Mouse (Mus musculus) adrenal gland, postnatal 36 days (tissue): ENCODE data around the gene Cbl. TPM values are rescaled to one million over a fixed set of nuclear protein-coding genes. Genes with fewer than 3 reads are reported as not detected.

Source experiments
- DNase-seq, 2 experiments: peaks; one replicate each; pipeline ENCODE4 v3.0.0; 2021; ENCODE audit warnings: mixed read lengths in 1 of 2
- long read RNA-seq, 2 experiments: library from polyadenylated mRNA; stranded (forward); transcript quantifications; one replicate each; pipeline ENCODE4 v2.0.0; 2021; ENCODE audit warnings: borderline sequencing depth in 2 of 2
- total RNA-seq, 2 experiments: library from RNA; stranded (reverse); gene quantifications; 2 replicates each; pipeline ENCODE4 v1.2.3; 2021

Gene Cbl
- total RNA-seq, result 10 to 100 TPM; 28.9 to 40.5 TPM
- long read RNA-seq, experiment 1, full-length matches to known transcripts, result 1 of 2 reads
- long read RNA-seq, experiment 1, partial matches to known transcripts, result 0 of 2 reads
- long read RNA-seq, experiment 1, other reads (novel, unspliced or antisense), result 1 of 2 reads
- long read RNA-seq, experiment 2, full-length matches to known transcripts, result 1 of 2 reads
- long read RNA-seq, experiment 2, partial matches to known transcripts, result 0 of 2 reads
- long read RNA-seq, experiment 2, other reads (novel, unspliced or antisense), result 1 of 2 reads

DNA sequence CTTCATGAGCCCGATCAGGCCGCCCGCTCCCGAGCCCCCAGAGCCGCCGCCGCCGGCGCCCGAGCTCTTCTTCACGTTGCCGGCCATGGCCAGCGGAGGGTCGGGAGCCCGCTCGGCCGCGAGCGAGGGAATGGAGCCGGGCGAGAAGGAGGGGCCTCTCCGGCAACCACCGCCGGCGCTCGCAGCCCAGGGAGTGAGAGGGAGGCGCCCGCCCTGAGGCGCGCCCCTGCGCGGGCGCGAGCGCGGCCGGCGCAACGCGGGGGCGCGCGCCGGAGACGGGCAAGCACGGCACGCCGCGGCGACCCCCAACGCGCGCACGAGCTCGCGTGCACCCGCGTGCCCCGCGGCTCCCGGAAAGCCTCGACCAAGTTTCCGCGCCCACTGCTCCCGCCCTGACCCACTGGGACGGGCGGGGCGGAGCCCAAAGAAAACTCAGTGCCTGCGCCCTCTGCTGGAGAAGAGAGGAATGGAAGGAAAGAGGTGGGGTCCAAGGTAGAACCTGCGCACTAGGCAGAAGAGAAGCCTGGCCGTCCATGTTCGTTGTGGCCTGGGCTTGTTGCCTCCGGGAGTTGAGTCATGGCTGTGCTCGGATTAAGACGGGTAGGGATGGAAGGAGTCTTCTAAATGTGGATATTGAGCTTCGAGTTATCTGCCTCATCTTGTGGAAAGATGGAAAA, at the start of gene Cbl:
Gene Cbl (minus strand): TSS at position 248 of the 677 bp plus-strand sequence.
- DNase-seq, result peak; percentile 98

GRCm38 (mm10) chr9:44283183-44283582, 49.3 kb upstream of the Cbl start:
- DNase-seq, result peak; percentile 71 to 81

DNA sequence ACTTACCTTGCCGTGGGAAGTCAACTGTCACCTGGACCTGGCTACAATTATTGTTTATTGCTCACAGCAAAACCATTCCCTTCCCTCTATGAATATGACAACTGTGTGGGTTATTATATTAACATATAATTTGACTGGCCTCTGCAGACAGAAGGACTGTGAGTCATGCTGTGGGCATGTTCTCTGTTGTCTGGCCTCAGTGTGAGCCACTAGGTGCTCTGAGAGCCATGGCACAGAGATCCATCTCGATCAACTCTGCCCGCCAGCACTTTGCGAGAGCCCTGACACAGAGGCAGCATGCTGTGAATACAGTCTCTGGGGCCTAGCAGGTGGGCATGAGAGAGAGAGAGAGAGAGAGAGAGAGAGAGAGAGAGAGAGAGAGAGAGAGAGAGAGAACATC, 36.1 kb upstream of the Cbl start:
- peak; percentile 42 to 47 for DNase-seq

DNA sequence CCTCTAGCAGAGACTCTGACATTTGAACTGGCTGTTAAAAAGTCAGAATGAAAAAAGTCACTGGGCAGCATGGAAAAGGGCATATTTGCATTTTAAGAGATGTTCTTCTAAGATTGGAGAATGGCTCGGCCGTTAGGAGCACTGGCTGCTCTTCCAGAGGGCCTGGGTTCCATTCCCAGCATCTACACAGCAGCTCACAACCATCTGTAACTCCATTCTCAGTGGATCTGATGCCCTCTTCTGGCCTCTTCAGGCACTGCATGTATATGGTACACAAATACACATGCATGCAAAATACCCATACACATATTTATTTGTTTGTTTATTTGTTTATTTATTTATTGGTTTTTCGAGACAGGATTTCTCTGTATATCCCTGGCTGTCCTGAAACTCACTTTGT, 35.2 kb upstream of the Cbl start:
- peak in 1 of 2 experiments; percentile 29 for DNase-seq

DNA sequence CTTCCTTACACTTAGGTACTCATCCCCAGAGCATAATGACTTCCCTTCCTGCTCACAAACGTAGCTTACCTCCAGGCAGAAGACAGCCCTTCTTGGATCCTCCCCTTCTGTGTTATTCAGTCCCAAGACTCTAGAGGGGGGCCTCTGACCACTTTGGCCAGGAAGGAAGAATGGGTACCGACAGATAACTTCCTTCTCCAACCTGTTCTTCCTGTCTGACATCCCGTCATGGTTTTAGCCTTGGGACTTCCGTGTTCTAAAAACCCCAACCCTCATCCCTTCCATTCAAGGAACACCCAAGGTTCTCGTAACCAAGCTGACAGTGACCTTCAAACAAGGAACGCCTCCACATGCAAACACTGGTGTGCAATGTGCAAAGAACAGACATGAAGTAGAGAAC, 34.6 kb upstream of the Cbl start, which contains the start of gene Nlrx1:
Gene Nlrx1 (minus strand): TSS at position 168 of the 400 bp plus-strand sequence.
- DNase-seq, result peak in 1 of 2 experiments; percentile 15

- peak; percentile 94 to 97 for DNase-seq
Observed at GRCm38 (mm10) chr9:44268027-44268360, 34.1 kb upstream of the Cbl start.

DNA sequence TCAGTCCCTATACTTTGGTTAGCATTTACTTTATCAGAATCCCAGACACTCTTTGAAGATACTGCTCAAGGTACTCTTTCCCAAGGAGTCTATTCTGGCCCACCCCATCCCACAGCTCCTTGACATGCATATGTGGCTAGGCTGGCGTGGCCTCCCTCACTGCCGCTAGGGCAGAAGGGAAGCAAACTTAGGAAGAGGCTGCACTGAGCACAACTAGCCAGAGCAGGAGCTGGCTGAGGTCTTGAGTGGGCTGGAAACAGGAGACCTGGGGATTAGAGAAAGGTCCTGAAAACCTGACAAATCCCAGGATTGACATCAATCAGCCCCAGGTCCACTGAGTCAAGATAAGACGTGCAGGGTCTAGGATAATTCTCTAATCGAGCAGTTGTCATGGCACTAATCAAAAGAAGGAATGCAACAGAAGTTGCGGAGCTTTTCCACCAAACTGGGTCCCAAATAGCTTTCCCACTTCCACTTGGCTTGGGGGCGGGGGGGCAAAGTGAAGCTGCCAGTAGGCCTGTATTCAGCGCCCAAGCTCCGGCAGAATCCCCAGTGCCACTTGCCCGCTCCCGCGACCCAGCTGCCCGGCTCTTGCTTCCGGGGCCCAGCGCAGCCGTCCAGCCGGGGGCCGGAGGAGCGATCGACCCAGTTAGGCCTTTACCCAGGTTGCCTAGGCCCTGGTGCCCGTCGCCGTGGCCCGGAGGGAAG, 33.6 kb upstream of the Cbl start:
- DNase-seq, result peak; percentile 41 to 59

- DNase-seq, result no peak
Observed at GRCm38 (mm10) chr9:44266478-44267226, 32.8 kb upstream of the Cbl start.

- peak; percentile 43 to 49 for DNase-seq
Observed at GRCm38 (mm10) chr9:44261388-44261787, 27.5 kb upstream of the Cbl start.

DNA sequence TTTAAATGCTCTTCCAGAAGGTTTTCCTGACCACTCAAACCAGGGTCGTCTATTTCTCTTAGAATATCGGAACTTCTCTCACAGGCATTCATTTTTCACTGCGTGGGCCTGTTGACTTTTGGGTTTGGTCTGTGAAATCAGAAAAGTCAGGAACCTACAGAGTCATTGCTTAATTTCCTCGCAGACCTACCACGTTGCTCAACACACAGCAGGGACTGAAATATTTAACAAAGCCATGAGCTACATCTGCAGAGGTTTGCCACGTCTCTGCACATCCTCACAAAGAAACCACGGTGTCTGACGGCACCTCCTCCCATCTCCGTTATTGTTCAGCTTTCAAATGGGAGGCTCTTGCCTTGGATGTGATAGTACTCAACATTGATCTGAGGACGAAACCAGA, 25.2 kb upstream of the Cbl start:
- no peak for DNase-seq

DNA sequence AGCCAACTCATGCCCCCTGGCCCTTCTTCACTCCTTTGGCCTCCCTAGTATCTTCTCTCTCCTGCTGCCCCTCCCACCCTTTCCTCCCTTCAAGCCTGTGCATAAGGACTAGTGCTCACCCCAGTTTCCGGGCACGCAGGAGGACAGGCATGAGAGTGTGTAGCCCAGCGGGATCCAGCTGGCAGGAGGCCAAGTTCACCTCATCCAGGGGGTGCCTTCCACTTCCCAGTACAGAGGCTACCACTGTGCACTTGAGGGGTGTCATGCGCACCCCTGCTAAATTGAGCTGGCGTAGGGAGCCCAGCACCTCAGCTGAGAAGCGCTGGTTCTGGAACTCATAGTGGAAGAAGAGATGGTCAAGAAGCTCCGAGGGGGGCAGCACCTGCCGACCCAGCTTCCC, 22.4 kb upstream of the Cbl start:
- no peak for DNase-seq

DNA sequence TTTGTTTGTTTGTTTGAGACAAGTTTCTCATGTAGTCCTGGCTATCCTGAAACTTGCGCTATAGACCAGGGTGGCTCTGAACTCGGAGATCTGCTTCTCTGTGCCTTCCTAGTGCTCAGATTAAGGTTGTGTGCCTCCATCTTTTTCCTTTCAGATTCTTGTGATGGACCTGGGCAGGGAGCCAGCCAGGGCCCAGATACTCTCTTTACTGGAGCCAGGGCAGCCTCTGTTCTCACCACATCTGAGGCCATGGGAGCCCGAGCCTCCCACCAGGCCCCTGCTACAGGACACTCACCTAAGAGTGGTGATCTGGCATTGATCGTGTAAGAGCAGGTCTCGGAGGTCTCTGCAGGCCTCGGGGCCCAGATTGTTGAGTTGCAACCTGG, 21.3 kb upstream of the Cbl start:
- peak in 1 of 2 experiments; percentile 22 for DNase-seq

DNA sequence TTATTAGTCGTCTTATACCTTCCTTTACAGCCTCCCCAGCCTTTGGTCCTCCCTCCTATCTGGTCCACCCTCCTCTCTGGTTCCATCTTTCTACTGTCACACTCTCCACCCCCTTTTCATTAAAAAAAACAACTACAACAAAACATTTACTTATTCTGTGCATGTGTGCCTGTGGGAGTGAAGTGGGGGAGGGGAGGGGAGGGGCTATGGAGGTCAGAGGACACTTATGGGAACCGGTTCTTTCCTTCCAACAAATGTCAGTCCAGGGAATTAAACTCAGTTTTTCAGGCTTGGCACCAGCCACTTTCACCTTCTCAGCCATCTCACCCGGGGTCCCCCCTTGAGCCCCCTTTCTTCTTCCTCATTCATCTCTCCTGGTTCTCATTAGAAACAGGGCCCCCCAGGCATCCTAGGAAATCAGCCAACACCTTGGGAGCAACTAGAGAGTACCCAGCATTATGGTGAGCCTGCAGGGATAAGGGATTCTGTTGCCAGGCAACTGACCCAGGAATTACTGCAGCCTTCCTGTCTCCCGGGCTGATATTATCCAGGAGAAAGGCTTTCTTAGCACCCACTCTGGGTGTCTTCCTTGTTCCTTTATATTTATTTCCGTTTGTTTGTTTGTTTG, 20.8 kb upstream of the Cbl start:
- DNase-seq, result no peak

DNA sequence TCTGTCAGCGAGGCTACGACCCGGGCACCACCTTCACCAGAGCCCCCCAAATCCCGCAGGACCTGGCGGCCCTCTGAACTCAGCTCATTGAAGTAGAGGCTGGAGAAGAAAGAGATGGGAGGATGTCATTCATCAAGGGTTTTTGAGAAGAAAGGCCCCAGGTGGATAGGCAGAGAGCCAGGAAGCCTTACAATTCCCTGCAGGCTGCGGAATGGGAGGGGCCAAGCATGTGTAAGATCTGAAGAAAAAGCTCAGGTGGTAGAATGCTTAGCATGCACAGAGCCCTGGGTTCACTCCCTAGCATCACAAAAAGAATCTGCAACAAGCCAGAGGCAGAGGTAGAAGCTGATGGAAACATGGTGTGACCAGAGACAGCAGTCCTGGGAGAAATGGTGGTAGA, 19.6 kb upstream of the Cbl start:
- no peak for DNase-seq

- no peak for DNase-seq
Observed at GRCm38 (mm10) chr9:44251314-44251713, 17.5 kb upstream of the Cbl start, which contains the start of gene Pdzd3. Pdzd3 (minus strand) TSS chr9:44251471.

DNA sequence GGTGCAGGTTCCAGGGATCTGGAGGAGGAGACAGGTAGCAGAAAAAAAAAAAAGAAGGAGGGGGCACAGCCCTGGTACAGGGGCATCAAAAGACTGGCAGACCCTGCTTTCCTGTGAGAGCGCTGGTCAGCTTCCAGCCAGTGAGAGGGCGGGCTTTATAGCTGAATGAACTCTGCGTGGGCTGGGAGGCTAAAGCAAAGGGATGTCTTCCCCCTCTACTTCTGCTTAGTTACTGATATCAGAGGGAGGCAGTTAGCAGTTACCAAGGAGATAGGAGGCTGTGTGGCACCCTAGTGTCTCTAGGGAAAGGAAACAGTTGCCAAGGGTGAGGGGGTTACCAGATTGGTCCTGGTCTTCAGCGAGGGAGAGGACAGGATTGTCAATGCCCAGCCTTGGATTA, 16.6 kb upstream of the Cbl start:
- DNase-seq, result no peak

DNA sequence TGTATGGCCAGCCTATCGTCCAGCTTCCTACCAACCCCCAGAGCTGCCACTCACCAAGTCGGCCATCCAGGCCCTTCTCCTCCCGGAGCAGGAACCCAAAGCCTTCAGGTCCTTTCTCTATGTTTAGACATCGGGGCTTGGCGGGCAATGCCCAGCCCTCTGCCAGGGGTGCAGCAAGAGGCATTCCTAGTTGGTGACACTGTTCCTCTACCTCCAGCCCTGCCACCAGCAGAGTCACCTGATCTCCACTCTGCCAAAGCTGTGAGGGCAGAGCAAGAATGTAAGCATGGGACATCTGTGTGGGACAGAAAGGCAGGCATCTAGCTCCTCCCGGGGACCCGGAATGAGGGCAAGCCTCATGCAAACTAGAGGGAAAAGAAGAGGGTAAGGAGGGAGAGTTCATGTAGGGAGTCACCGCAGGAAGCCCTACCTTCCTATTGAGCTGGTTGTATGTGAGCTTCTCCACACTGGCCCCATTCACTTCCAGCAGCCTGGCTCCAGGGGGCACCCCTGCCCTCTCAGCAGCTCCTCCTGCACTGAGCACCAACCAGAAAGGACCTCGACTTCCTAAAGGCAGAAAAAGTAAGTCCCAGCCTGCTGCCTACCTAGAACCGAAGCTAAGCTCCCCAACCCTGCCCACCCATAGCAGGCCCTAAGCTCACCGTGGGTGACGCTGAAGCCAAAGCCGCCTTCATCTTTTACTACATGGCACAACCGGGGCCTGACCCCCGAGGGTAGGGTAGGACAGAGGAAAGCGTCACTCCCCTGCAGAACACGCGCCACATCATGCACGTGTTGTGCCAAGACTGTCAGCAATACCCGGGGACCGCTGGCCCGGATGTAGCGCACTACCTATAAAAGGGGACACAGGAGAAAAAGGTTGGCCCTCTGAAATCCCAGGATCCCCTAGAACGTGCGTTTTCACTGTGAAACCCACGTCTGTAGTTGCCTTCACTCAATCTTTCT, 15.6 kb upstream of the Cbl start:
- DNase-seq, result peak; percentile 82 to 90

GRCm38 (mm10) chr9:44247907-44248306, 14.1 kb upstream of the Cbl start:
- no peak for DNase-seq

GRCm38 (mm10) chr9:44243621-44244020, 9.8 kb upstream of the Cbl start:
- no peak for DNase-seq

DNA sequence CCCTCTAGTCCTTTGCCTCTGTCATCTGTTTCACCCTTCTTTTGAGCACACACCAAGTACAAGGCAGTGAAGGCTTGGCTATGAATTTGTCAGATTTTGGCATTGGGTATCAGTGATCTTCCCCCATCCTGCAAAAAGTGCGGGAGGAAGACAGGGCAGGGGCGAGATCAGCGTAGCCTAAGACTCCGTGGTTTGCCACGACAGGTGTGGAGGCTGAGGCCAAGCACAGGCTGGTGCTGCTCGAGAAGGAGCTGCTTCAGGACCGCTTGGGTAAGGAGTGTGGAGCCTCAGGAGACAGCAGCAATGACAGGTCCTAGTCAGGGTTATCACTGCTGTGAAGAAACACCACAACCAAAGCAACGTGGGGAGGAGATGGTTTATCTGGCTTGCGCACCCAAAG, 7.6 kb upstream of the Cbl start:
- no peak for DNase-seq

DNA sequence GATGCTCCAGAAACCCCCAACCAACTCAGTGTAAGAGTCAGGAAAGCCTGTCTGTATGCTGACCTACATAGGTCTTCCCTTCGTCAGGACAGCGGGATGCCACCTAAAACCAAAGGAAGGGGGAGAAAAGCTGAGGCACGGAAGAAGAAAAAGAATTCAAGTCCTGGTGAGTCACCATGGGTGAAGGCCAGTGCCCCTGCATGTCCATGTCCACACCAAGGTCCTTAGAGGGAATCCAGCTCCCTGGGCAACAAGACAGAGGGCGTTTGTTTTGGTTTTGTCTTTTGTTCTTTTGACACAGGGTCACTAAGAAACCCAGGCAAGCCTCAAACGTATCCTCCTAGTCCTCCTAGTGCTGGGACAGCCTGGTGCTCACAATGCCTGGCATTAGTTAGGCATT, 7.1 kb upstream of the Cbl start:
- DNase-seq, result peak; percentile 74 to 75
